Comparison of ENCODE assay signal across 8 mouse cellular contexts in the genomic region with DNA sequence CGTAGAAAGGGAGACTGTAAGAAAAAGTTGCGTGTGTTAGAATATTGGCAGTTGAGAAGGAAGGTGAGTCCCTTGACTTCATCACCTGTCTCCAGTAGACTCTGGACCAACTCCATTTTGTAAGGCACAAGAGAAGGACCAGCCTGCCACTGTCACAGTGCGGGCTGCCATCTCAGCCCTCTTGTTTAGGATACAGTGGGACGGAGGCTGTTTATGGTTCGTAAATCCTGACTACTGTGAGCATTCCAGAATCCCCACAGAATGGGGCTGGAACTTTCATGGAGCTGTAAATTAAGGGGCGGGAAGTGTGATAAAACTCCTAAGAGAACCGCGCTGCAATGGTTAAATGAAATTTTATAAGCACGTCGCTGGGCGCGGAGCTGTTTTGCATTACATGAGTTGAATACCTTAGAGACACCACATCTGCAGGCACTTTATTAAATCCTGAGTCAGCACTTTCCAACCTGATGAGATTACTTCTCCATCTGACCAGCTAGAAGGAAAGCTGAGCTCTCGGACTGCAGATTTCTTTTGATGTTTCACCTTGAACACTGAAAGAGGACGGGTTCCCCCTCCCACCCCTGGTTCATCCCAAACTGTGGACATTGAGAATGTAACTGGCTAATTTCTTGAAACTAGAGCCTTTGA.
A peak's percentile ranks its signal among the peaks of the same experiment; 100 is the strongest.
DNase-seq lines count a peak whose midpoint lies in the region; ATAC-seq lines count a peak whose summit lies in the region.

No protein-coding gene starts in this region.

- WGBS in heart, embryonic 13.5 days: 39% methylated on average over 14 of the region's 14 CpGs
- 21% methylated on average over 14 of the region's 14 CpGs for WGBS in embryonic facial prominence, embryonic 10.5 days
- WGBS in hindbrain, embryonic 14.5 days: 16% methylated on average over 14 of the region's 14 CpGs
- 22% methylated on average over 14 of the region's 14 CpGs for WGBS in midbrain, embryonic 16.5 days
- 34% methylated on average over 14 of the region's 14 CpGs for WGBS in liver, embryonic 12.5 days (ENCODE audit: insufficient replicate concordance)

- H3K36me3 ChIP-seq in heart, embryonic 13.5 days: peaks cover 9% of the 10 kb centered on the region
- no peaks in the 10 kb centered on the region for H3K36me3 ChIP-seq in embryonic facial prominence, embryonic 10.5 days (replicated peaks)
- no peaks in the 10 kb centered on the region for H3K36me3 ChIP-seq in hindbrain, embryonic 14.5 days (replicated peaks; ENCODE audit: control insufficient read depth, insufficient read depth)
- no peaks in the 10 kb centered on the region for H3K36me3 ChIP-seq in midbrain, embryonic 16.5 days (ENCODE audit: control insufficient read depth, insufficient read depth, low read length)
- H3K36me3 ChIP-seq in liver, embryonic 12.5 days: no peaks in the 10 kb centered on the region

- ATAC-seq in heart, embryonic 13.5 days (ENCODE audit: extremely low read depth, insufficient number of reproducible peaks, low FRiP score, low TSS enrichment): no peak
- ATAC-seq in hindbrain, embryonic 14.5 days (ENCODE audit: low FRiP score): no peak
- ATAC-seq in midbrain, embryonic 16.5 days: no peak
- no peak for ATAC-seq in liver, embryonic 12.5 days

- H3K27ac ChIP-seq in heart, embryonic 13.5 days (replicated peaks): peak overlapping the region; percentile 80
- peak overlapping the region; percentile 84 for H3K27ac ChIP-seq in embryonic facial prominence, embryonic 10.5 days (replicated peaks)
- peak overlapping the region; percentile 87 for H3K27ac ChIP-seq in hindbrain, embryonic 14.5 days
- H3K27ac ChIP-seq in midbrain, embryonic 16.5 days (ENCODE audit: low read length): no peak overlapping the region
- no peak overlapping the region for H3K27ac ChIP-seq in liver, embryonic 12.5 days

- H3K4me1 ChIP-seq in heart, embryonic 13.5 days: peaks cover 70% of the 10 kb centered on the region
- H3K4me1 ChIP-seq in embryonic facial prominence, embryonic 10.5 days: peaks cover 78% of the 10 kb centered on the region
- peaks cover 42% of the 10 kb centered on the region for H3K4me1 ChIP-seq in hindbrain, embryonic 14.5 days (replicated peaks; ENCODE audit: control insufficient read depth, insufficient read depth, low read length)
- H3K4me1 ChIP-seq in midbrain, embryonic 16.5 days (ENCODE audit: control insufficient read depth, insufficient read depth, low read length): peaks cover 36% of the 10 kb centered on the region
- H3K4me1 ChIP-seq in liver, embryonic 12.5 days: peaks cover 15% of the 10 kb centered on the region

- no peak overlapping the region for H3K4me3 ChIP-seq in heart, embryonic 13.5 days
- peak overlapping the region; percentile 33; the same call in 1 of the 2 replicates for H3K4me3 ChIP-seq in embryonic facial prominence, embryonic 10.5 days
- no peak overlapping the region for H3K4me3 ChIP-seq in hindbrain, embryonic 14.5 days (replicated peaks; ENCODE audit: low read length)
- H3K4me3 ChIP-seq in midbrain, embryonic 16.5 days (ENCODE audit: low read depth, low read length): no peak overlapping the region
- no peak overlapping the region for H3K4me3 ChIP-seq in liver, embryonic 12.5 days

- DNase-seq in heart, postnatal 4 days: no peak
- peak; percentile 74 for DNase-seq in embryonic facial prominence, embryonic 10.5 days (ENCODE audit: low spot score)
- DNase-seq in hindbrain, embryonic 14.5 days (ENCODE audit: low spot score): peak; percentile 66
- DNase-seq in thymus, postnatal 0 days (ENCODE audit: low spot score): no peak
- no peak for DNase-seq in layer of hippocampus, adult 8-10 months (ENCODE audit: low spot score in 2 of 2)

- peak overlapping the region; percentile 25 for H3K9ac ChIP-seq in heart, embryonic 13.5 days
- H3K9ac ChIP-seq in hindbrain, embryonic 14.5 days: 0 out of 2 replicates have a peak overlapping the region, but pooled peaks have one; percentile 4
- no peak overlapping the region; the same call in 1 of the 2 replicates for H3K9ac ChIP-seq in midbrain, embryonic 16.5 days (ENCODE audit: low read depth, low read length)
- H3K9ac ChIP-seq in liver, embryonic 12.5 days: no peak overlapping the region

- no peaks in the 10 kb centered on the region for H3K9me3 ChIP-seq in heart, embryonic 13.5 days
- no peaks in the 10 kb centered on the region for H3K9me3 ChIP-seq in embryonic facial prominence, embryonic 10.5 days
- no peaks in the 10 kb centered on the region for H3K9me3 ChIP-seq in hindbrain, embryonic 14.5 days (ENCODE audit: control insufficient read depth, low read length)
- no peaks in the 10 kb centered on the region for H3K9me3 ChIP-seq in midbrain, embryonic 16.5 days (replicated peaks; ENCODE audit: control insufficient read depth, low read length, poor library complexity, severe bottlenecking)
- H3K9me3 ChIP-seq in liver, embryonic 12.5 days (replicated peaks): no peaks in the 10 kb centered on the region

- no peaks in the 10 kb centered on the region for H3K27me3 ChIP-seq in heart, embryonic 13.5 days (replicated peaks)
- peaks cover 45% of the 10 kb centered on the region for H3K27me3 ChIP-seq in embryonic facial prominence, embryonic 10.5 days (replicated peaks; ENCODE audit: low read depth, poor library complexity, severe bottlenecking)
- H3K27me3 ChIP-seq in hindbrain, embryonic 14.5 days (ENCODE audit: control insufficient read depth, insufficient read depth, low read length): no peaks in the 10 kb centered on the region
- no peaks in the 10 kb centered on the region for H3K27me3 ChIP-seq in midbrain, embryonic 16.5 days (ENCODE audit: control insufficient read depth, insufficient read depth, low read depth, low read length)
- H3K27me3 ChIP-seq in liver, embryonic 12.5 days (replicated peaks): peaks cover 28% of the 10 kb centered on the region; the same call in 1 of the 2 replicates

- peak overlapping the region; percentile 18; the same call in 1 of the 2 replicates for H3K4me2 ChIP-seq in heart, embryonic 13.5 days
- H3K4me2 ChIP-seq in hindbrain, embryonic 14.5 days (replicated peaks): peak overlapping the region; percentile 31
- peak overlapping the region; percentile 25; the same call in 1 of the 2 replicates for H3K4me2 ChIP-seq in midbrain, embryonic 16.5 days (ENCODE audit: low read length)
- H3K4me2 ChIP-seq in liver, embryonic 12.5 days: no peak overlapping the region

Comparison
In these comparisons a context has a peak if more than half of its experiments do, and no peak if none do; other contexts are left out.
1. H3K27ac ChIP-seq: peak in heart, embryonic 13.5 days (single experiment), embryonic facial prominence, embryonic 10.5 days (single experiment) and hindbrain, embryonic 14.5 days (single experiment); none in midbrain, embryonic 16.5 days (single experiment) and liver, embryonic 12.5 days (single experiment).
2. H3K9ac ChIP-seq: peak in heart, embryonic 13.5 days (single experiment) and hindbrain, embryonic 14.5 days (single experiment); none in midbrain, embryonic 16.5 days (single experiment) and liver, embryonic 12.5 days (single experiment).
3. DNase-seq: peak in embryonic facial prominence, embryonic 10.5 days (single experiment) and hindbrain, embryonic 14.5 days (single experiment); none in heart, postnatal 4 days (single experiment), thymus, postnatal 0 days (single experiment) and layer of hippocampus, adult 8-10 months (0 of 2).